Mouse (Mus musculus) T-cell, adult 2 months (primary cell): Measurements from ENCODE around the gene Fxyd3.

Experiments
- DNase-seq: peaks from one replicate; pipeline ENCODE4 v3.0.0; 2022; ENCODE audit warnings: low spot score

Gene Fxyd3

GRCm38 (mm10) chr7:31072326-31072725 is 4.2 kb downstream of the Fxyd3 start:
- DNase-seq = no peak

- no peak for DNase-seq
Measured at GRCm38 (mm10) chr7:31070324-31070723, 6.2 kb downstream of the Fxyd3 start.

- no peak for DNase-seq
Measured at GRCm38 (mm10) chr7:31069491-31069890, 7.0 kb downstream of the Fxyd3 start.

- no peak for DNase-seq
Measured at GRCm38 (mm10) chr7:31067836-31068235, 8.7 kb downstream of the Fxyd3 start.

- no peak for DNase-seq
Measured at GRCm38 (mm10) chr7:31063074-31063560, 13.4 kb downstream of the Fxyd3 start.

- DNase-seq = no peak
Measured at GRCm38 (mm10) chr7:31060621-31061010, 15.9 kb downstream of the Fxyd3 start.

GRCm38 (mm10) chr7:31059919-31060620 is 16.4 kb downstream of the Fxyd3 start:
- DNase-seq = no peak

- DNase-seq = peak; percentile 74
Measured at GRCm38 (mm10) chr7:31059108-31059507, 17.4 kb downstream of the Fxyd3 start, which contains the start of gene Lgi4. Lgi4 (plus strand) TSS chr7:31059342.

GRCm38 (mm10) chr7:31058211-31058610 is 18.3 kb downstream of the Fxyd3 start:
- no peak for DNase-seq

GRCm38 (mm10) chr7:31057730-31058129 is 18.8 kb downstream of the Fxyd3 start:
- DNase-seq = no peak

- no peak for DNase-seq
Measured at GRCm38 (mm10) chr7:31057071-31057470, 19.4 kb downstream of the Fxyd3 start, which contains the start of gene Fxyd1. Fxyd1 (minus strand) TSS chr7:31057199.

- no peak for DNase-seq
Measured at GRCm38 (mm10) chr7:31056448-31056847, 20.1 kb downstream of the Fxyd3 start.

- DNase-seq = no peak
Measured at GRCm38 (mm10) chr7:31055883-31056282, 20.6 kb downstream of the Fxyd3 start.

- DNase-seq = no peak
Measured at GRCm38 (mm10) chr7:31055354-31055824, 21.1 kb downstream of the Fxyd3 start.

GRCm38 (mm10) chr7:31054661-31055320 is 21.7 kb downstream of the Fxyd3 start:
- DNase-seq = no peak

GRCm38 (mm10) chr7:31053882-31054447 is 22.5 kb downstream of the Fxyd3 start:
- no peak for DNase-seq

- no peak for DNase-seq
Measured at GRCm38 (mm10) chr7:31052636-31053434, 23.7 kb downstream of the Fxyd3 start.

GRCm38 (mm10) chr7:31052251-31052635 is 24.3 kb downstream of the Fxyd3 start:
- no peak for DNase-seq

- DNase-seq = no peak
Measured at GRCm38 (mm10) chr7:31051321-31052021, 25.0 kb downstream of the Fxyd3 start, which contains the start of gene Fxyd7. Fxyd7 (minus strand) TSS chr7:31051467.

- DNase-seq = no peak
Measured at GRCm38 (mm10) chr7:31050921-31051320, 25.6 kb downstream of the Fxyd3 start.

- DNase-seq = no peak
Measured at GRCm38 (mm10) chr7:31050487-31050886, 26.0 kb downstream of the Fxyd3 start.
